Mouse (Mus musculus) urinary bladder, adult 18-20 months (tissue): ENCODE data around the gene Vmn2r49.
"Not testable (repeated sequence)": the region's sequence is repeated elsewhere in the genome, so short reads cannot be mapped to it uniquely, and the experiment has no call there.

Experiments used
- DNase-seq, 2 experiments: peaks; one replicate each; pipeline ENCODE4 v3.0.0; 2022; ENCODE audit warnings: low spot score in 2 of 2, mixed read lengths in 2 of 2

Vmn2r49 gene

GRCm38 (mm10) chr7:9992157-9992556 lies at the start of gene Vmn2r49:
TSS of gene Vmn2r49 (minus strand) at chr7:9992257.
- DNase-seq: not testable (repeated sequence)

GRCm38 (mm10) chr7:9953485-9953884 lies 38.6 kb downstream of the Vmn2r49 start, which contains the start of gene Vmn2r48:
TSS of gene Vmn2r48 (minus strand) at chr7:9953585.
- not testable (repeated sequence) for DNase-seq
